Mouse (Mus musculus): ENCODE measurements around the gene Lin7b.

DNA sequence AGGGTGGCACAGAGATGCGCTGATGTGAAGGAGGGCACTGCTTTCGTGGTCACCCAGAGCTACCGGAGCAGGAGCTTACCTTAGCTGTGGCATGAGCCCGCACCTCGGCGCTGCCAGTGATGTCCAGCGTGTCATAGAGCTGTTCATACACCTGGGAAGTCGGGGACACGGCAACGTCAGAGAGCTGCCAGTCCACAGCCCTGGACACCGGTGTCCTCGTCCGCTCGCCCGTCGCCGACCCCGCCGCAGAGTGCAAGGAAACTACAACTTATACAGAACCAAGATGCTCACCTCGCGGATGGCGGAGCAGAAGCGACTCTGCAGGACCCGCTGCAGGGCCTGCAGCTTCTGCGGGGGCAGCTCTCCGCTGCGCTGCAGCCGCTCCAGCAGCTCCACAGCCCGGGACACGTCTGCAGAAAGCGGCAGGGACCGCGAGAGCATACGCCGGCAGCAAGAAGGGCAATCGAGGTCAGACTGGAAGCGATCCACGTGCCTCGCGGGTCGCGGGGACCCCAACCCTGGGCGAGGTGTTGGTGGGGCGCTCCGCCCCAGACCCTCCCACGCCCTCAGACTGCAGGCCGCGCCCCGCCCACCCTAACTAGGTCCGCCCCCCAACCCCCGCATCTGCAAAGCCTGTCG lies 428 bp downstream of the Lin7b start:
- TF ChIP-seq CTCF (IDR thresholded peaks at IDR 0.05; ENCODE audit: borderline replicate concordance, control insufficient read depth, extremely low read depth, insufficient read depth, low read length, poor library complexity) (no peak), POLR2A (IDR thresholded peaks at IDR 0.05; ENCODE audit: control insufficient read depth, extremely low read depth, insufficient read depth, low read length, poor library complexity) (no peak)

Measured in thymus, adult 2 months (tissue).